In genomic region chr17:47922116-47922515, GRCm38 (mm10) we compare ENCODE assay signal across 8 mouse cellular contexts. TPM values are rescaled to one million over a fixed set of nuclear protein-coding genes. Genes with fewer than 3 reads are reported as not detected.
A peak's percentile ranks its signal among the peaks of the same experiment; 100 is the strongest.
DNase-seq lines count a peak whose midpoint lies in the region; ATAC-seq lines count a peak whose summit lies in the region.

No protein-coding gene starts in this region.

- H3K4me2 ChIP-seq in heart, embryonic 13.5 days, result peak overlapping the region; percentile 90
- H3K4me2 ChIP-seq in intestine, embryonic 14.5 days (ENCODE audit: low read length), result peak overlapping the region; percentile 93
- H3K4me2 ChIP-seq in neural tube, embryonic 14.5 days (ENCODE audit: low read depth, low read length), result peak overlapping the region; percentile 93

- peaks cover 14% of the 10 kb centered on the region for H3K36me3 ChIP-seq in heart, embryonic 13.5 days
- peaks cover 47% of the 10 kb centered on the region for H3K36me3 ChIP-seq in embryonic facial prominence, embryonic 10.5 days (replicated peaks)
- H3K36me3 ChIP-seq in intestine, embryonic 14.5 days (ENCODE audit: control insufficient read depth, insufficient read depth, low read length), result peaks cover 15% of the 10 kb centered on the region; the same call in 1 of the 2 replicates
- no peaks in the 10 kb centered on the region for H3K36me3 ChIP-seq in neural tube, embryonic 14.5 days (ENCODE audit: control insufficient read depth, insufficient read depth, low read length)

- peaks cover 53% of the 10 kb centered on the region for H3K4me1 ChIP-seq in heart, embryonic 13.5 days
- peaks cover 89% of the 10 kb centered on the region for H3K4me1 ChIP-seq in embryonic facial prominence, embryonic 10.5 days
- H3K4me1 ChIP-seq in intestine, embryonic 14.5 days (replicated peaks; ENCODE audit: control insufficient read depth, insufficient read depth, low read length), result peaks cover 59% of the 10 kb centered on the region
- peaks cover 15% of the 10 kb centered on the region for H3K4me1 ChIP-seq in neural tube, embryonic 14.5 days (ENCODE audit: control insufficient read depth, insufficient read depth, low read length)

- H3K4me3 ChIP-seq in heart, embryonic 13.5 days, result peak overlapping the region; percentile 92
- peak overlapping the region; percentile 89 for H3K4me3 ChIP-seq in embryonic facial prominence, embryonic 10.5 days
- peak overlapping the region; percentile 77 for H3K4me3 ChIP-seq in intestine, embryonic 14.5 days (ENCODE audit: low read depth, low read length)
- peak overlapping the region; percentile 79 for H3K4me3 ChIP-seq in neural tube, embryonic 14.5 days (ENCODE audit: low read depth, low read length)

- no peak for ATAC-seq in heart, embryonic 13.5 days (ENCODE audit: extremely low read depth, insufficient number of reproducible peaks, low FRiP score, low TSS enrichment)
- ATAC-seq in intestine, embryonic 14.5 days (replicated peaks; ENCODE audit: low FRiP score, low TSS enrichment, low read depth), result no peak
- no peak for ATAC-seq in neural tube, embryonic 14.5 days (ENCODE audit: low read depth)
- ATAC-seq in frontal cortex, adult (ENCODE audit: low TSS enrichment), result no peak

- WGBS in heart, embryonic 13.5 days, result 4% methylated on average over 21 of the region's 21 CpGs
- WGBS in embryonic facial prominence, embryonic 10.5 days, result 2% methylated on average over 21 of the region's 21 CpGs
- WGBS in intestine, embryonic 14.5 days, result 6% methylated on average over 21 of the region's 21 CpGs
- WGBS in neural tube, embryonic 14.5 days, result 2% methylated on average over 21 of the region's 21 CpGs

- H3K27ac ChIP-seq in heart, embryonic 13.5 days (replicated peaks), result no peak overlapping the region
- peak overlapping the region; percentile 99 for H3K27ac ChIP-seq in embryonic facial prominence, embryonic 10.5 days (replicated peaks)
- H3K27ac ChIP-seq in intestine, embryonic 14.5 days (ENCODE audit: low read depth), result peak overlapping the region; percentile 14; the same call in 1 of the 2 replicates
- H3K27ac ChIP-seq in neural tube, embryonic 14.5 days (ENCODE audit: low read depth, low read length), result no peak overlapping the region

- peak overlapping the region; percentile 96 for H3K9ac ChIP-seq in heart, embryonic 13.5 days
- H3K9ac ChIP-seq in intestine, embryonic 14.5 days (ENCODE audit: low read length), result peak overlapping the region; percentile 95
- H3K9ac ChIP-seq in neural tube, embryonic 14.5 days (replicated peaks; ENCODE audit: low read depth, low read length), result peak overlapping the region; percentile 2; the same call in 1 of the 2 replicates

- H3K9me3 ChIP-seq in heart, embryonic 13.5 days, result no peaks in the 10 kb centered on the region
- H3K9me3 ChIP-seq in embryonic facial prominence, embryonic 10.5 days, result no peaks in the 10 kb centered on the region
- no peaks in the 10 kb centered on the region for H3K9me3 ChIP-seq in intestine, embryonic 14.5 days (ENCODE audit: control insufficient read depth, low read length)
- H3K9me3 ChIP-seq in neural tube, embryonic 14.5 days (ENCODE audit: control insufficient read depth, low read length), result no peaks in the 10 kb centered on the region

- peaks cover 12% of the 10 kb centered on the region for H3K27me3 ChIP-seq in heart, embryonic 13.5 days (replicated peaks)
- peaks cover 9% of the 10 kb centered on the region; the same call in 1 of the 2 replicates for H3K27me3 ChIP-seq in embryonic facial prominence, embryonic 10.5 days (replicated peaks; ENCODE audit: low read depth, poor library complexity, severe bottlenecking)
- H3K27me3 ChIP-seq in intestine, embryonic 14.5 days (replicated peaks; ENCODE audit: control insufficient read depth, insufficient read depth, low read length), result no peaks in the 10 kb centered on the region
- H3K27me3 ChIP-seq in neural tube, embryonic 14.5 days (ENCODE audit: control insufficient read depth, insufficient read depth, low read length), result peaks cover 22% of the 10 kb centered on the region

- no peak for DNase-seq in heart, postnatal 14 days
- DNase-seq in embryonic facial prominence, embryonic 10.5 days (ENCODE audit: low spot score), result no peak
- DNase-seq in intestine, embryonic 14.5 days (ENCODE audit: low spot score), result no peak
- no peak for DNase-seq in right cerebral cortex, postnatal 36 days (ENCODE audit: low spot score in 2 of 2)
- DNase-seq in c-Kit-positive CD71-positive TER-119-positive erythroid progenitor cells, embryonic 14.5 days (ENCODE audit: low spot score), result no peak

- intact Hi-C loops in heart, postnatal 14 days (cut with DNase I), result loop anchor here (5.0 kb wide), 2 partner anchors 45 to 125 kb away; no protein-coding TSS in a partner anchor

RNA-seq across cellular contexts. Expression of gene Foxp4, which starts 2.3 kb away (rescaled TPM):
- 9.0 and 9.2 TPM in 2 replicates for polyA plus RNA-seq in heart, embryonic 13.5 days (2015; fragmentation: Nextera tagmentation; extraction: Ambion mirVana)
- total RNA-seq in heart, postnatal 14 days (2021), result 10 to 100 TPM; 12.2 to 13.6 TPM
- 26.9 and 28.1 TPM in 2 replicates for polyA plus RNA-seq in embryonic facial prominence, embryonic 10.5 days (2016; fragmentation: Nextera tagmentation; extraction: Ambion mirVana)
- 30.3 and 32.4 TPM in 2 replicates for polyA plus RNA-seq in intestine, embryonic 14.5 days (2014; fragmentation: Nextera tagmentation; extraction: Ambion mirVana)
- 28.7 and 29.1 TPM in 2 replicates for polyA plus RNA-seq in neural tube, embryonic 14.5 days (2014; fragmentation: Nextera tagmentation; extraction: Ambion mirVana)

Comparison
In these comparisons a context has a peak if more than half of its experiments do, and no peak if none do; other contexts are left out.
1. H3K27ac ChIP-seq: peak in embryonic facial prominence, embryonic 10.5 days (single experiment) and intestine, embryonic 14.5 days (single experiment); none in heart, embryonic 13.5 days (single experiment) and neural tube, embryonic 14.5 days (single experiment).
2. H3K9ac ChIP-seq: peak in every context shown above with its lines; median percentile 96 in heart, embryonic 13.5 days; 95 in intestine, embryonic 14.5 days; 2 in neural tube, embryonic 14.5 days.
3. Peak in every context shown above with its lines, with median percentiles within 50 percentile points of each other: H3K4me2 ChIP-seq and H3K4me3 ChIP-seq.